Mouse (Mus musculus): ENCODE data around the gene D17Wsu92e.
A peak's percentile ranks its signal among the peaks of the same experiment; 100 is the strongest.

The D17Wsu92e gene

GRCm38 (mm10) chr17:27740961-27741360 is 79.5 kb downstream of the D17Wsu92e start:
- DNase-seq (ENCODE audit: low spot score): no peak

- no peak for DNase-seq (ENCODE audit: low spot score)
These were observed 85.9 kb downstream of the D17Wsu92e start for GRCm38 (mm10) chr17:27734344-27735073.

GRCm38 (mm10) chr17:27732694-27733093 is 87.8 kb downstream of the D17Wsu92e start:
- DNase-seq (ENCODE audit: low spot score): no peak

GRCm38 (mm10) chr17:27732152-27732551 is 88.3 kb downstream of the D17Wsu92e start:
- no peak for DNase-seq (ENCODE audit: low spot score)

- no peak for DNase-seq (ENCODE audit: low spot score)
These were observed 91.7 kb downstream of the D17Wsu92e start, which contains the start of gene Spdef for GRCm38 (mm10) chr17:27728770-27729169. Gene Spdef (minus strand): TSS chr17:27728955.

- DNase-seq (ENCODE audit: low spot score): no peak
These were observed 93.9 kb downstream of the D17Wsu92e start for GRCm38 (mm10) chr17:27726527-27726926.

GRCm38 (mm10) chr17:27725412-27725811 is 95.0 kb downstream of the D17Wsu92e start:
- DNase-seq (ENCODE audit: low spot score): peak; percentile 32

GRCm38 (mm10) chr17:27725011-27725410 is 95.4 kb downstream of the D17Wsu92e start:
- no peak for DNase-seq (ENCODE audit: low spot score)

- DNase-seq (ENCODE audit: low spot score): no peak
These were observed 96.1 kb downstream of the D17Wsu92e start for GRCm38 (mm10) chr17:27724327-27724726.

GRCm38 (mm10) chr17:27721125-27721664 is 99.3 kb downstream of the D17Wsu92e start:
- no peak for DNase-seq (ENCODE audit: low spot score)

GRCm38 (mm10) chr17:27720326-27720725 is 100.1 kb downstream of the D17Wsu92e start:
- no peak for DNase-seq (ENCODE audit: low spot score)

GRCm38 (mm10) chr17:27719663-27720062 is 100.8 kb downstream of the D17Wsu92e start:
- no peak for DNase-seq (ENCODE audit: low spot score)

- DNase-seq (ENCODE audit: low spot score): no peak
These were observed 102.2 kb downstream of the D17Wsu92e start for GRCm38 (mm10) chr17:27718250-27718649.

GRCm38 (mm10) chr17:27716804-27717203 is 103.6 kb downstream of the D17Wsu92e start:
- DNase-seq (ENCODE audit: low spot score): peak; percentile 56

- no peak for DNase-seq (ENCODE audit: low spot score)
These were observed 107.6 kb downstream of the D17Wsu92e start for GRCm38 (mm10) chr17:27712832-27713231.

- DNase-seq (ENCODE audit: low spot score): no peak
These were observed 110.8 kb downstream of the D17Wsu92e start for GRCm38 (mm10) chr17:27709650-27710049.

- DNase-seq (ENCODE audit: low spot score): peak; percentile 79
These were observed 112.3 kb downstream of the D17Wsu92e start for GRCm38 (mm10) chr17:27707954-27708661.

- no peak for DNase-seq (ENCODE audit: low spot score)
These were observed 114.8 kb downstream of the D17Wsu92e start for GRCm38 (mm10) chr17:27705661-27706060.

- DNase-seq (ENCODE audit: low spot score): no peak
These were observed 116.4 kb downstream of the D17Wsu92e start for GRCm38 (mm10) chr17:27703961-27704621.

- DNase-seq (ENCODE audit: low spot score): peak; percentile 69
These were observed 117.9 kb downstream of the D17Wsu92e start for GRCm38 (mm10) chr17:27702518-27702917.

- no peak for DNase-seq (ENCODE audit: low spot score)
These were observed 118.6 kb downstream of the D17Wsu92e start for GRCm38 (mm10) chr17:27701856-27702255.

Data from testis, postnatal 14 days (tissue).